Mouse (Mus musculus): Measurements from ENCODE around the gene Rgl1.

The Rgl1 gene

DNA sequence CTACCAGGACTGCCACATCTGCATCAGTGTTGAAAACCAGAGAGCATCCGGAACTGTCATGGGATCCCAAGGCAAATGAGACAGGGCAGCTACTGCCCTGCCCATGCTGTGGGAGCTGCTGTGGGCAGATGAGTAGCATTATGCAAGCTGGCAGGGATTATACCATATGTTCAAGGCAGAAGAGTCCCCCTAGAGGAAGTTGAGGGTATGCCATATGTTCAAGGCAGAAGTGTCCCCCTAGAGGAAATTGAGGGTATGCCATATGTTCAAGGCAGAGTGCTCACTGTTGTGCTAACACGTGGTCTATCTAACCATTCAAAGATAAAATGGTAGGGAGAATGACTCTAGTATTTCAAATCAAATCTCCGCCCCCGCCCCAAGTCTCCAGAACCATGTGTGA lies 254.9 kb downstream of the Rgl1 start:
- DNase-seq (ENCODE audit: low spot score): no peak

DNA sequence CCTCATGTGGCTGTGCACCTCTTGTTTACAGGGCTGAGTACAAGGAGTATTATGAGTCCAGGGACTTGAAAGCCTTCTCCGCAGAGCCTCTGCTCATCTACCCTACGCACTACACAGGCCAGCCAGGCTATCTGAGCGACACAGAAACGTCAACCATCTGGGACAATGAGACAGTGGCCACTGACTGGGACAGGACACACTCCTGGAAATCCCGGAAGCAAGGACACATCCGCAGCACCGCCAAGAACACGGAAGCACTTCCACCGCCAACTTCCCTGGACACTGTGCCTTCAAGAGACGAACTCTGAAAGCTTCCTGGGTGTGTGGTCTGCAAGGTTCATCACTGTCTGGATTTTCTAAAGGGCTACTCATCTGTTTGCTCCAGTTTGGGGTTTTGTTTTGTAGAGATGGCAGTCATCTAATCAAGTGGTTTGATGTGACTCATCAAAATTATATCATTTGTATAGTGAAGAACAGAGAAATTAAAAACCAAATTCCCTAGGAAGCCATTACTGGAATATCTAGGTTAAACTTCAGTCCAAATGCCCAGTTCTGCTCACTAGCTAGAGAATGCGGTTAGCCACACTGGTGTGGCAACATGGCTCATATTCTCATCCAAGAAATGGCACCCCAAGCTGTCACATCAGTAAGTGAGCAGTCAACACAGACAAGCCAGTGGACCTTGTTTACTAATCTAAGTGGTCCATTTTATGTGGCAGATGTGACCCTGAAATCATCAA lies 257.5 kb downstream of the Rgl1 start:
- DNase-seq (ENCODE audit: low spot score): no peak

DNA sequence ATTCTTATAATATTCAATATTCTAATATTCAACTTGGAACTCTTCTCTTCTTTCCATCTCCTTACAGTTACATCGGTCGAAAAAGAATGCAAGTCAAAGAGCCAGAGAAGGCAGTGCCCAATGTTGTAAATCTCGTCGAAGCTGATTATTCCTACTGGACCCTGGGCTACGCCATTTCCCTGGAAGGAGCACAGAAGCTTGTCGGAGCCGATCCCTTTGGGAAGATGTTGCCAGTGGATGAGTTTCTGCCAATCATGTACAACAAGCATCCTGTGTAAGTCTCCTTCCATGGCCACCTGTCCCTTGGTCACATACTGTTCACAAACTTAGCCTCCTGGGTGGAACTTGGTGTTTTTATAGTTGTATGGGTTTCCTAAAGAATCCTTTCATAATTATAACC lies 259.4 kb downstream of the Rgl1 start:
- no peak for DNase-seq (ENCODE audit: low spot score)

DNA sequence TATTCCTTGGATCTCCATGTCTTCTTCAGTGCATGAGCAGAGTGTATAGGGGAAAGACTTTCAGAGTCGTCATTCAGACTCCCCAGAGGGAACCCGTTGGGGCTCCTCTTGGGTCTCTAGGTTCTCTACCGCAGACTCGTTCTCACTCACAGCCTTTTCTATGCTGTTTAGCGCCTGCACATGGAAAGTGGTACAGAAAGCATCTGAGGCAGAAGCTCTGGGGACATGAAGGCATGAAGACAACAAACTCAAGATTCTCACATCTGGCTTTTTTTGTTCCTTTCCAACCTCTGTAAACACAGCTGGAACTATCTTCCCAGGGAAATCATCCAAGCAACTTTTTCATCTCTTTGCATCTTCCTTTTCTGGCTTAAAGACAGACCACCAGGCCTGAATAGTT lies 260.0 kb downstream of the Rgl1 start:
- no peak for DNase-seq (ENCODE audit: low spot score)

DNA sequence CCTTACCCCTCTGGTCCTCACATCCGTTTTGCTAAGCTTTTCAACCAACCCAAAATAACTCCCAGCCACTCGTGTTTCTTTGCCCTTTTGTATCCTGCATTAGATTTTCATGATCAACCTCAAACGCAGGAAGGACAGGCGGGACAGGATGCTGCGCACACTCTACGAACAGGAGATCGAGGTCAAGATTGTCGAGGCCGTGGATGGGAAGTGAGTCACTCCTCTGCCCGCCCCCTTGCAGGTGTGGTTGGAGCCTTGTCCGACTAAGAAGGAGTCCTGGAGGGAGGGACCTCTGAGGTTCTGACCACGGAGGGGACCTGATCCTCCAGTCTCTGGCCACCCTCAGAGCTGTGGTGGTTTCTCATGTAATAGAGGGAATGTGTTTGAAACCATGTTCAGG lies 266.3 kb downstream of the Rgl1 start:
- DNase-seq (ENCODE audit: low spot score): no peak

DNA sequence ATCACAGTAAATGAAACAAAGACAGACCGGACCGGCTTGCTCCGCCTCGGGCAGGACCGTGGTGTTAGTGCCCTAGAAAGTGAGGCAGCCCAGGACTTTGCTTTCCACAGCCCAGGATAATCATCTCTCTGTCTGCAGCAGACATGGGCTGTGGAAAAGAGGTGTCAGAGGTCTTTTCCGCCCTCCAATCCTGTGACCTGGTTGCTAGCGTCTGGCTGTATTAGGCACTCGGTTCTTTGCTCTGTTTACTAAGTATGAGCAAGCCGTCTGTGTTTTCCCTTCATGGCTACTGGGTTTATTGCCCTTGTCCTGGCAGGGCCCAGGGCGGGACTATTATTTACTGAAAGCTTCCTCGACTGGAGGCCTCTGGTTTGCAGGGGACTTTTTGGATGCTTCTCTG lies 268.6 kb downstream of the Rgl1 start:
- DNase-seq (ENCODE audit: low spot score): peak; percentile 27

- no peak for DNase-seq (ENCODE audit: low spot score)
These were observed 269.3 kb downstream of the Rgl1 start for GRCm38 (mm10) chr1:152496831-152497230.

- DNase-seq (ENCODE audit: low spot score): no peak
These were observed 273.9 kb downstream of the Rgl1 start for GRCm38 (mm10) chr1:152492258-152492657.

GRCm38 (mm10) chr1:152490842-152491241 lies 275.3 kb downstream of the Rgl1 start:
- DNase-seq (ENCODE audit: low spot score): no peak

DNA sequence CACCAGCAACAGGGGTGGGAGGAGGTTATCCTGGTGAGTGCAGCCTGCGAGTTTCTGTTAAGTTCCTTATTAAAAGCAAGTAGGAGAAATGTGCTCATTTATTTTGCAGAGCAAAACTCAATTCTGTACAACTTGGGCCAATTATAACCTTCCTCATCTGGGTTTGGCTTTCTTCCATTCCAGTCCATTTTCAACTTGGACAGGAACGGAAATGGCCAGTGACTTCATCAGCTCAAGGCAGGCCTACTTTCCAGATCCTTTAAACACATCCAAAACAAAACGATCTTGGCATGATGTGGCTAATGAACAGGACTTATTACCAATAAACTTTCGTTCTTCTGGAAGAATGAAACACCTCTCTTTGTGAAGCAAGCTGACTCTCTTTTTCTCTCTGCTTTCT lies 290.0 kb downstream of the Rgl1 start:
- DNase-seq (ENCODE audit: low spot score): no peak

DNA sequence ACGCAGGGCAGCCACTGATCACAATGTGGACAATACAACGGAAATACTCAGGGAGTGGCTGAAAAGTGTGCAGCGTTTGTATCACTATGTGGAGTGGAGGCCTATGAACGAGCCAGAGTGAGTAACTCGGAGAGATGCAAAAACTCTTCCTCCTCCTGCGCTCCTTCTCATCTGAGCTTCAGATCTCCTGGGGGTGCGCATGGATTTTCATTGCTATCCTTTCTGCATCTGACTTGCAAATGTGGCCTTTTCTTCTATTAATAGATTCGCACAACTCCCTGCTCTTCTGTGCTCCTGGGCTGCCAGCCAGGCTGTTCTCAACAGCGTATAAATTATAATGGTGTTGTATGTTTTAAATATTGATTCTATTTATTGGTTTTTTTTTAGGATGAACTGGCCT lies 297.7 kb downstream of the Rgl1 start:
- DNase-seq (ENCODE audit: low spot score): no peak

Measured in yolk sac, embryonic 10.5 days (tissue).